Mouse (Mus musculus): ENCODE results near the gene Ptprd. TPM values are rescaled to one million over a fixed set of nuclear protein-coding genes. Genes with fewer than 3 reads are reported as not detected.

Ptprd gene
- polyA plus RNA-seq, 1 experiment: 108 TPM

GRCm38 (mm10) chr4:76365871-76366270, 1845.9 kb downstream of the Ptprd start:
- DNase-seq: peak; percentile 74 to 87
- Histone ChIP-seq H3K27ac (ENCODE audit: insufficient read depth, low read length) (peak overlapping the region; percentile 81), H3K27me3 (ENCODE audit: control insufficient read depth, insufficient read depth, low read length) (no peaks in the 10 kb centered on the region), H3K4me1 (ENCODE audit: control insufficient read depth, insufficient read depth, low read length) (peaks cover 14% of the 10 kb centered on the region; the same call in 1 of the 2 replicates), H3K4me3 (replicated peaks; ENCODE audit: insufficient read depth, low read depth, low read length) (no peak overlapping the region)
- WGBS: 7% methylated on average over 4 of the region's 4 CpGs
- TF ChIP-seq CTCF (IDR thresholded peaks at IDR 0.05; ENCODE audit: borderline replicate concordance, insufficient read depth, low read depth, low read length): no peak
- TF ChIP-seq POLR2A (IDR thresholded peaks at IDR 0.05; ENCODE audit: borderline replicate concordance, insufficient read depth, low read length): no peak

- peak in 1 of 2 experiments; percentile 54 for DNase-seq
- Histone ChIP-seq H3K27ac (ENCODE audit: insufficient read depth, low read length) (no peak overlapping the region), H3K4me3 (replicated peaks; ENCODE audit: insufficient read depth, low read depth, low read length) (no peak overlapping the region), H3K27me3 (ENCODE audit: control insufficient read depth, insufficient read depth, low read length) (no peaks in the 10 kb centered on the region), H3K4me1 (ENCODE audit: control insufficient read depth, insufficient read depth, low read length) (peaks cover 14% of the 10 kb centered on the region; the same call in 1 of the 2 replicates)
- 4% methylated on average over 1 of the region's 1 CpGs for WGBS
- TF ChIP-seq CTCF (IDR thresholded peaks at IDR 0.05; ENCODE audit: borderline replicate concordance, insufficient read depth, low read depth, low read length) (no peak), POLR2A (IDR thresholded peaks at IDR 0.05; ENCODE audit: borderline replicate concordance, insufficient read depth, low read length) (no peak)
Measured at GRCm38 (mm10) chr4:76361546-76361945, 1850.2 kb downstream of the Ptprd start.

- TF ChIP-seq POLR2A (IDR thresholded peaks at IDR 0.05; ENCODE audit: borderline replicate concordance, insufficient read depth, low read length) (no peak), CTCF (IDR thresholded peaks at IDR 0.05; ENCODE audit: borderline replicate concordance, insufficient read depth, low read depth, low read length) (no peak)
- Histone ChIP-seq H3K4me3 (replicated peaks; ENCODE audit: insufficient read depth, low read depth, low read length) (no peak overlapping the region), H3K4me1 (ENCODE audit: control insufficient read depth, insufficient read depth, low read length) (no peaks in the 10 kb centered on the region; the same call in 1 of the 2 replicates), H3K27ac (ENCODE audit: insufficient read depth, low read length) (no peak overlapping the region), H3K27me3 (ENCODE audit: control insufficient read depth, insufficient read depth, low read length) (no peaks in the 10 kb centered on the region)
- 71% methylated on average over 2 of the region's 2 CpGs for WGBS
- DNase-seq: no peak
Measured at GRCm38 (mm10) chr4:76354167-76354566, 1857.6 kb downstream of the Ptprd start.

- no peak for DNase-seq
- H3K4me1 ChIP-seq (ENCODE audit: control insufficient read depth, insufficient read depth, low read length): no peaks in the 10 kb centered on the region; the same call in 1 of the 2 replicates
- H3K4me3 ChIP-seq (replicated peaks; ENCODE audit: insufficient read depth, low read depth, low read length): no peak overlapping the region
- WGBS: 82% methylated on average over 1 of the region's 1 CpGs
- TF ChIP-seq POLR2A (IDR thresholded peaks at IDR 0.05; ENCODE audit: borderline replicate concordance, insufficient read depth, low read length) (no peak), CTCF (IDR thresholded peaks at IDR 0.05; ENCODE audit: borderline replicate concordance, insufficient read depth, low read depth, low read length) (no peak)
- H3K27ac ChIP-seq (ENCODE audit: insufficient read depth, low read length): no peak overlapping the region
- no peaks in the 10 kb centered on the region for H3K27me3 ChIP-seq (ENCODE audit: control insufficient read depth, insufficient read depth, low read length)
Measured at GRCm38 (mm10) chr4:76352468-76352867, 1859.3 kb downstream of the Ptprd start.

- Histone ChIP-seq H3K4me1 (ENCODE audit: control insufficient read depth, insufficient read depth, low read length) (no peaks in the 10 kb centered on the region; the same call in 1 of the 2 replicates), H3K27ac (ENCODE audit: insufficient read depth, low read length) (no peak overlapping the region), H3K27me3 (ENCODE audit: control insufficient read depth, insufficient read depth, low read length) (no peaks in the 10 kb centered on the region), H3K4me3 (replicated peaks; ENCODE audit: insufficient read depth, low read depth, low read length) (no peak overlapping the region)
- 75% methylated on average over 8 of the region's 8 CpGs for WGBS
- TF ChIP-seq POLR2A (IDR thresholded peaks at IDR 0.05; ENCODE audit: borderline replicate concordance, insufficient read depth, low read length): no peak
- TF ChIP-seq CTCF (IDR thresholded peaks at IDR 0.05; ENCODE audit: borderline replicate concordance, insufficient read depth, low read depth, low read length): no peak
- no peak for DNase-seq
Measured at GRCm38 (mm10) chr4:76351201-76351979, 1860.4 kb downstream of the Ptprd start.

- DNase-seq: no peak
- Histone ChIP-seq H3K4me3 (replicated peaks; ENCODE audit: insufficient read depth, low read depth, low read length) (no peak overlapping the region), H3K27ac (ENCODE audit: insufficient read depth, low read length) (no peak overlapping the region), H3K4me1 (ENCODE audit: control insufficient read depth, insufficient read depth, low read length) (no peaks in the 10 kb centered on the region; the same call in 1 of the 2 replicates), H3K27me3 (ENCODE audit: control insufficient read depth, insufficient read depth, low read length) (no peaks in the 10 kb centered on the region)
- WGBS: 4% methylated on average over 3 of the region's 3 CpGs
- TF ChIP-seq POLR2A (IDR thresholded peaks at IDR 0.05; ENCODE audit: borderline replicate concordance, insufficient read depth, low read length) (no peak), CTCF (IDR thresholded peaks at IDR 0.05; ENCODE audit: borderline replicate concordance, insufficient read depth, low read depth, low read length) (no peak)
Measured at GRCm38 (mm10) chr4:76350241-76350962, 1861.4 kb downstream of the Ptprd start.

- H3K27ac ChIP-seq (ENCODE audit: insufficient read depth, low read length): no peak overlapping the region; the same call in 1 of the 2 replicates
- 51% methylated on average over 3 of the region's 3 CpGs for whole genome bisulfite sequencing
- H3K4me1 ChIP-seq (ENCODE audit: control insufficient read depth, insufficient read depth, low read length): no peaks in the 10 kb centered on the region
- TF ChIP-seq POLR2A (IDR thresholded peaks at IDR 0.05; ENCODE audit: borderline replicate concordance, insufficient read depth, low read length) (no peak), CTCF (IDR thresholded peaks at IDR 0.05; ENCODE audit: borderline replicate concordance, insufficient read depth, low read depth, low read length) (no peak)
- H3K4me3 ChIP-seq (replicated peaks; ENCODE audit: insufficient read depth, low read depth, low read length): no peak overlapping the region
- DNase-seq: no peak
- no peaks in the 10 kb centered on the region for H3K27me3 ChIP-seq (ENCODE audit: control insufficient read depth, insufficient read depth, low read length)
Measured at GRCm38 (mm10) chr4:76344059-76344458, 1867.7 kb downstream of the Ptprd start.
